In the genomic region with DNA sequence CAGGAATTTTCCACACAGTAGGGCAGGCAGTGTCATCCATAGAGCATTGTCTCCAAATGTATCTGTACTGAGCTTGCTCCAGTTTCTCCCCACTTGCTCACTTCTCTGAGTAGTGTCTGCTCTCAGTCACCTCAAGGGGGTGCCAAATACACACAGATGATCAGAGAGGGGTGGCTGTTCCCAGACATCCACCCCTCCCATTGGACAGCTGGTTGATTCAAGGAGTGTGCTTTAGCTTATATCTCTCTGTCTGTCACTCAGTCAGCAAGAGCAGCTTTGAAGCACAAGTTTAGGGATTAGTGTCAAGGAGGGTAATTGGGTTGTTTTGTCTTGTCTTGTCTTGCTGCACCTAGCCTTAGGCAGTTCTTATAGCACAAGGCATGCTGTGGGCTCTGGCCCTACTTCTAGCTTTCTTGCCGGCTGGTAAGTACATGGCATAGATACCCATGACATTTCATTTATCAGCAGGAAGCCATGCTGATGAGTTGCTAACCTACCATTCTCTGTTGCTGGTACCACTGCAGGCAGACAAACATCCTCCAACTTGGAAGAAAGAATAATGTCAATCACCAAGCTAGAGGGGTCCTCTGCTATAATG, we compare ENCODE assay signal across 9 mouse cellular contexts.
DNase-seq lines count a peak whose midpoint lies in the region; ATAC-seq and TF ChIP-seq lines count a peak whose summit lies in the region.
"Had no signal": no experiment of that assay in that cellular context is flagged by ENCODE, and none has a peak within 500 bp of the region (broad histone marks: within the 10 kb centered on the region; RNA-seq: fewer than 3 reads in every experiment).

No protein-coding gene starts in this region.

- TF ChIP-seq POLR2A in CH12.LX (IDR thresholded peaks at IDR 0.05; ENCODE audit: low read depth, low read length), result no peak

- peak; percentile 81 for TF ChIP-seq RAD21 in CH12.LX (IDR thresholded peaks at IDR 0.05; ENCODE audit: low read depth, low read length)

- H3K4me3 ChIP-seq in CH12.LX (replicated peaks in 1 of 3; ENCODE audit: low read depth in 2 of 3, low read length in 2 of 3, poor library complexity in 1 of 3), result no peak overlapping the region
- H3K4me3 ChIP-seq in lung, embryonic 16.5 days (ENCODE audit: low read length), result no peak overlapping the region
- H3K4me3 ChIP-seq: heart, embryonic 13.5 days had no signal

- H3K9ac ChIP-seq in CH12.LX (ENCODE audit: insufficient read depth, low read depth), result no peak overlapping the region
- no peak overlapping the region for H3K9ac ChIP-seq in lung, embryonic 16.5 days (ENCODE audit: low read length)
- H3K9ac ChIP-seq: heart, embryonic 13.5 days had no signal

- H3K9me3 ChIP-seq in CH12.LX (replicated peaks; ENCODE audit: low read length), result no peaks in the 10 kb centered on the region
- no peaks in the 10 kb centered on the region for H3K9me3 ChIP-seq in lung, embryonic 16.5 days (ENCODE audit: control insufficient read depth, low read length)
- H3K9me3 ChIP-seq: heart, embryonic 13.5 days had no signal

- H3K27me3 ChIP-seq in CH12.LX (replicated peaks), result no peaks in the 10 kb centered on the region
- H3K27me3 ChIP-seq in lung, embryonic 16.5 days (ENCODE audit: control insufficient read depth, insufficient read depth, low read depth, low read length), result no peaks in the 10 kb centered on the region
- H3K27me3 ChIP-seq: heart, embryonic 13.5 days had no signal

- TF ChIP-seq CTCF in CH12.LX (conservative IDR thresholded peaks at IDR 0.05 in 1 of 2, IDR thresholded peaks at IDR 0.05 in 1 of 2; ENCODE audit: low read depth in 2 of 2, low read length in 2 of 2), result peak; percentile 26 to 76; a peak in 2 of 4 replicates

- no peak for TF ChIP-seq EP300 in CH12.LX (IDR thresholded peaks at IDR 0.05; ENCODE audit: low read length)

- H3K27ac ChIP-seq in CH12.LX (ENCODE audit: insufficient read depth, low read depth), result no peak overlapping the region
- no peak overlapping the region for H3K27ac ChIP-seq in lung, embryonic 16.5 days (ENCODE audit: low read length)
- H3K27ac ChIP-seq: heart, embryonic 13.5 days had no signal

- peaks cover 0 to 8% of the 10 kb centered on the region in 2 experiments; a peak in 2 of 4 replicates for H3K4me1 ChIP-seq in CH12.LX (ENCODE audit: control insufficient read depth in 1 of 2, insufficient read depth in 2 of 2)
- H3K4me1 ChIP-seq in lung, embryonic 16.5 days (replicated peaks; ENCODE audit: control insufficient read depth, insufficient read depth, low read length), result no peaks in the 10 kb centered on the region
- H3K4me1 ChIP-seq: heart, embryonic 13.5 days had no signal

- whole genome bisulfite sequencing in lung, embryonic 16.5 days, result 34% methylated on average over 1 of the region's 1 CpGs

- no peaks in the 10 kb centered on the region for H3K36me3 ChIP-seq in CH12.LX (replicated peaks in 1 of 2; ENCODE audit: control insufficient read depth in 1 of 2, insufficient read depth in 1 of 2, low read length in 1 of 2)
- H3K36me3 ChIP-seq in lung, embryonic 16.5 days (ENCODE audit: control insufficient read depth, insufficient read depth, low read length), result no peaks in the 10 kb centered on the region
- H3K36me3 ChIP-seq: heart, embryonic 13.5 days had no signal

- H3K79me2 ChIP-seq in CH12.LX (replicated peaks; ENCODE audit: control insufficient read depth, extremely low read depth, insufficient read depth, poor library complexity, severe bottlenecking), result no peaks in the 10 kb centered on the region

- H3K4me2 ChIP-seq in CH12.LX (ENCODE audit: insufficient read depth, low read depth, poor library complexity, severe bottlenecking), result no peak overlapping the region
- no peak overlapping the region for H3K4me2 ChIP-seq in lung, embryonic 16.5 days (ENCODE audit: low read depth, low read length)
- H3K4me2 ChIP-seq: heart, embryonic 13.5 days had no signal

- dilution Hi-C loops in CH12.LX (cut with MboI; ENCODE audit: extremely low pct_ligation_motif_present, extremely low pct_unique_long_range_greater_than_20kb, low sequenced_read_pairs), result no loop called here

- in situ Hi-C loops in CH12.LX (cut with MboI; ENCODE audit: low pct_ligation_motif_present, low pct_unique_long_range_greater_than_20kb, low sequenced_read_pairs), result no loop called here

- peak; percentile 79 for ATAC-seq in lung, embryonic 16.5 days (ENCODE audit: low read depth)

- DNase-seq in CH12.LX (ENCODE audit: extremely low read depth), result peak; percentile 56
- DNase-seq in adrenal gland, postnatal 10 days, result peak; percentile 48
- DNase-seq in embryo, embryonic 9.5 days (ENCODE audit: extremely low spot score), result peak; percentile 54
- peak; percentile 36 for DNase-seq in heart, postnatal 4 days
- peak; percentile 20 for DNase-seq in layer of hippocampus, adult 9-10 months (ENCODE audit: low spot score)
- peak; percentile 86 for DNase-seq in retina, postnatal 1 day
- DNase-seq in urinary bladder, postnatal 36 days (ENCODE audit: low spot score in 2 of 2), result no peak

TF ChIP-seq in CH12.LX, 34 proteins besides CTCF, POLR2A, EP300 and RAD21:
- TF ChIP-seq USF1 (IDR thresholded peaks at IDR 0.05; ENCODE audit: low read depth, low read length) (no peak), SMC3 (IDR thresholded peaks at IDR 0.05; ENCODE audit: low read depth, low read length) (peak; percentile 61), MYC (IDR thresholded peaks at IDR 0.05; ENCODE audit: low read depth, low read length) (no peak), MAZ (IDR thresholded peaks at IDR 0.05; ENCODE audit: low read depth, low read length) (0 out of 2 replicates have a peak, but pooled peaks have one; percentile 24), JUN (IDR thresholded peaks at IDR 0.05; ENCODE audit: insufficient read depth, low read depth, low read length) (no peak), ETS1 (conservative IDR thresholded peaks at IDR 0.05; ENCODE audit: low read depth, low read length) (no peak)

Comparison
In these comparisons a context has a peak if more than half of its experiments do, and no peak if none do; other contexts are left out.
1. DNase-seq: peak in CH12.LX (single experiment), adrenal gland, postnatal 10 days (single experiment), embryo, embryonic 9.5 days (single experiment), heart, postnatal 4 days (single experiment), layer of hippocampus, adult 9-10 months (single experiment) and retina, postnatal 1 day (single experiment); none in urinary bladder, postnatal 36 days (0 of 2).